Mouse (Mus musculus): ENCODE data around the gene Thra. TPM values are rescaled to one million over a fixed set of nuclear protein-coding genes. Genes with fewer than 3 reads are reported as not detected.

Thra gene
- polyA plus RNA-seq, 1 experiment from 2014 or later = 32.0 TPM

DNA sequence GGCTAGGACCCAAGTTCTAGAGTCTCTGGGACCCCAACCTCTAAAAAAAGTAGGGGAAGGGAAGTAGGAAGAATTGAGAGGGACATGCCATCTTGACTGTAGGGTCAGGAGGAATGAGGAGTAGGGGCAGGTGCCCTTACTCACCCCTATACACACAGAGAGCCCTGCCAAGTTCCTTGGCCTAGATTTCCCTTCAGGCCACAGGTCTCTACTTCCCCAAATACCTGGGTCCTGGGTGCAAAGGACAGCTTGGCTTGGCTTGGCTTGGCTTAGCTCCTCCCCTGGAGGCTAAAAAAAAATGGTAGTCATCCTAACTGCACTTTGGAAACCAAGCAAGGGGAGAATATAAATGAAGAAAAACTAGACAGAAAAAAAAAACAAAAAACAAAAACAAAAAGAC lies 24.3 kb downstream of the Thra start:
- Histone ChIP-seq H3K9ac (ENCODE audit: low read length) (no peak overlapping the region), H3K27ac (ENCODE audit: low read depth, low read length) (no peak overlapping the region), H3K27me3 (ENCODE audit: control insufficient read depth, insufficient read depth, low read length) (no peaks in the 10 kb centered on the region), H3K36me3 (ENCODE audit: control insufficient read depth, insufficient read depth, low read length) (peaks cover 4% of the 10 kb centered on the region), H3K4me3 (ENCODE audit: low read depth, low read length) (no peak overlapping the region), H3K4me2 (ENCODE audit: low read depth) (no peak overlapping the region), H3K9me3 (ENCODE audit: control insufficient read depth, low read length) (no peaks in the 10 kb centered on the region), H3K4me1 (ENCODE audit: control insufficient read depth, insufficient read depth, low read length) (peaks cover 27% of the 10 kb centered on the region)
- no peak for ATAC-seq (ENCODE audit: insufficient read depth, low FRiP score, low TSS enrichment)
- DNase-seq (ENCODE audit: low spot score) = no peak

DNA sequence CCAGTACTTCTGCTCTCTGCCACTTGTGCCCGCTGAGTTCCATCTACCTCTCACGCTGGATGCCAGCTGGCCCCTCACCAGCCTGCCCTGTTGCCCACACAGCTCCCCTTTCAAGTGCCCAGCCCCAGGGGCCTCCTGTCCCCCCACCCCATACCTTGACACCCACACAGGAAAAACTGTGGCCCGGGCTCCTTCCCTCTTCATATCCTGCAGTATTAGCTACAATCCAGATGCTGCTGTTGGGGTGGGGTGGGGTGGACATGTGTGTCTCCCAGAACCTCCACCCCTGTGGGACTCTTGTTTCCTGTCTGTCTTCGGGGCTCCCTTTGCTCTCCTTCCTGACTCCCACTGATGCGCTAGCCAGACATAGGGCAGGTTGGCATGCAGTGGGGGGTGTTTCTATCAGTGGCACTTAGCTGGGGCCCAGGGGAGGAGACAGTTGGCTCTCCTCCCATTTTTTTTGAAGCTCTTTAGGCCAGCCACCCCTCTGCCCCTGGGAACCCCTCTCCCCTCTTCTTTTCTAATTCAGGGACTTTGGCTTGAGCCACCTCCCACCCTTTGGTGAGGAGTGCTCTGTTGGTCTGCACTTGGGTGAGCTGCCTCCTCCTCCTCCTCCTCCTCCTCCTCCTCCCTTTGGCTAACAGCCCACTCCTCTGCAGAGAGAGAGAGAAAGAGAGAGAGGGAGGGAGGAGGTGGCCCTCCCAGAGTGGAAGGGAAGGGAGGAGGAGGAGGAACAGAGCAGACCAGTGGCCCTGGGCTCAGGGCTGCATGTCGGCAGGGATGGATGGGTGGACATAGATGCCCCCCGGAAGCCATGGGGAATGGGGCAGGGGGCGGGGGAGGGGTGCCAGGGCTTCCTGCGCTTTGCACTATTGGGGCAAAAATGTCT lies 25.2 kb downstream of the Thra start:
- ATAC-seq (ENCODE audit: insufficient read depth, low FRiP score, low TSS enrichment) (no peak), DNase-seq (ENCODE audit: low spot score) (no peak)
- H3K27ac ChIP-seq (ENCODE audit: low read depth, low read length) = no peak overlapping the region
- H3K4me1 ChIP-seq (ENCODE audit: control insufficient read depth, insufficient read depth, low read length) = peaks cover 27% of the 10 kb centered on the region
- H3K4me2 ChIP-seq (ENCODE audit: low read depth) = no peak overlapping the region
- no peaks in the 10 kb centered on the region for H3K9me3 ChIP-seq (ENCODE audit: control insufficient read depth, low read length)
- peaks cover 4% of the 10 kb centered on the region for H3K36me3 ChIP-seq (ENCODE audit: control insufficient read depth, insufficient read depth, low read length)
- 54% methylated on average over 6 of the region's 9 CpGs for WGBS
- no peak overlapping the region for H3K9ac ChIP-seq (ENCODE audit: low read length)
- no peak overlapping the region for H3K4me3 ChIP-seq (ENCODE audit: low read depth, low read length)
- H3K27me3 ChIP-seq (ENCODE audit: control insufficient read depth, insufficient read depth, low read length) = no peaks in the 10 kb centered on the region

DNA sequence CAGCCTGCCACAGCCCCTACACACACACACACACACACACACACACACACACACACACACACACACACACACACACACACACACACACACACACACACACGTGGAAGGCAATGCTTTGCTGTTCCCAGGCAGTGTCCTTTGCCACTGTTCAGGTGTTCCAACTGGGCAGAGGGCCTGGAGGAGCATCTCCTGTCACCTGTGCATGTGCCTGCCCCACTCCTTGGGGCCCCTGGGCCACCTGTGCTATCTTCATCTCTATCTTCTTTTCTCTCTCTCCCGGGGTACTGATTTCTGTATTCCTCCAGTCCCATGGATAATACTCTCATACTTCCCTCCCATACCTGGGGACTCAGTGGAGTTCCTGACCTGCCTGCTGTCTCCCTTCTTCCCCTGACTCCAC lies 25.9 kb downstream of the Thra start:
- no peak overlapping the region for H3K4me2 ChIP-seq (ENCODE audit: low read depth)
- no peak overlapping the region for H3K4me3 ChIP-seq (ENCODE audit: low read depth, low read length)
- no peaks in the 10 kb centered on the region for H3K27me3 ChIP-seq (ENCODE audit: control insufficient read depth, insufficient read depth, low read length)
- H3K4me1 ChIP-seq (ENCODE audit: control insufficient read depth, insufficient read depth, low read length) = peaks cover 27% of the 10 kb centered on the region
- H3K9ac ChIP-seq (ENCODE audit: low read length) = no peak overlapping the region
- DNase-seq (ENCODE audit: low spot score) (no peak), ATAC-seq (ENCODE audit: insufficient read depth, low FRiP score, low TSS enrichment) (no peak)
- no peaks in the 10 kb centered on the region for H3K9me3 ChIP-seq (ENCODE audit: control insufficient read depth, low read length)
- WGBS = 63% methylated on average over 1 of the region's 2 CpGs
- no peak overlapping the region for H3K27ac ChIP-seq (ENCODE audit: low read depth, low read length)
- peaks cover 2% of the 10 kb centered on the region; the same call in 1 of the 2 replicates for H3K36me3 ChIP-seq (ENCODE audit: control insufficient read depth, insufficient read depth, low read length)

DNA sequence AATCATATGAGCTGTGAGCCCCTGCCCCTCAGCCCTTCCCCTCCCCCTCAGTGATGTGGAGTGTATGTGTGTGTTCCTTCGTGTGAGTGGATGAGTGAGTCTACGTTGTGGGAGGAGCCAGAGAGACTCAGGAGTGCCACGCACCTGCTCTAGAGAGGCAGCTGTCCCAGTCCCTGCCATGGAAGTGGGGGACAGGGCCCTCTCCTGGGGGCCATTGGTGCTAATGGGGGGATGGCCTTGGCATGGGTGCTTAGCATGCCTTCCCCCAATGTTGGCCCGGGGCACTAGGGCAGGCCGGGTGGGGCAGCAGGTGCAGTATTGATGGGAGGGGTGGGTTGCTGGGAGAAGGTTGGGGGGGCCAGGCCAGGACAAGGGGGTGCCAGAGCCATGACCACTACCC lies 26.4 kb downstream of the Thra start:
- Histone ChIP-seq H3K9ac (ENCODE audit: low read length) (peak overlapping the region; percentile 26; the same call in 1 of the 2 replicates), H3K27ac (ENCODE audit: low read depth, low read length) (0 out of 2 replicates have a peak overlapping the region, but pooled peaks have one; percentile 39), H3K4me1 (ENCODE audit: control insufficient read depth, insufficient read depth, low read length) (peaks cover 27% of the 10 kb centered on the region), H3K36me3 (ENCODE audit: control insufficient read depth, insufficient read depth, low read length) (peaks cover 2% of the 10 kb centered on the region; the same call in 1 of the 2 replicates), H3K4me3 (ENCODE audit: low read depth, low read length) (no peak overlapping the region), H3K27me3 (ENCODE audit: control insufficient read depth, insufficient read depth, low read length) (no peaks in the 10 kb centered on the region), H3K4me2 (ENCODE audit: low read depth) (peak overlapping the region; percentile 5; the same call in 1 of the 2 replicates), H3K9me3 (ENCODE audit: control insufficient read depth, low read length) (no peaks in the 10 kb centered on the region)
- DNase-seq (ENCODE audit: low spot score) (no peak), ATAC-seq (ENCODE audit: insufficient read depth, low FRiP score, low TSS enrichment) (peak; percentile 7; the same call in 1 of the 2 replicates)
- 50% methylated on average over 5 of the region's 5 CpGs for WGBS

DNA sequence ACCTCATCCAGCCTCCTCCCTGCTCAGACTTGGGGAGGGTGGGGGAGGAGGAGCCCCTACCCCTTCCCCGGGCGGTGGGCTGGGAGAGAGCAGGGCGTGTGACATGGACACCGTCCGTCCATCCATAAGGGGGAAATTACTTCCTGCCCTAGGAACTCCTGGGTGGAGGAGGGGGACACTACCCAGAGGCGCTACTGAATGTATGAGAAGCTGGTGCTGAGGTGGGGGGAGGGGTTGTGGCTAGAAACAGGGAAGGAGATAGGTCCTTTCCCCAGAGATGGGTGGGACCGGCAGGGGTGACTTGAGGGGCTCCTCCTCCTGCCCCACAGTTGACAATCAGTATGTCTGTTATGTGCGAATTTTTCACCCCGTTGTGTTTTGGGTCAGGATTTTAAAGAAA lies 26.8 kb downstream of the Thra start:
- DNase-seq (ENCODE audit: low spot score) (peak; percentile 60), ATAC-seq (ENCODE audit: insufficient read depth, low FRiP score, low TSS enrichment) (peak; percentile 22; the same call in 1 of the 2 replicates)
- H3K4me3 ChIP-seq (ENCODE audit: low read depth, low read length) = no peak overlapping the region
- 0 out of 2 replicates have a peak overlapping the region, but pooled peaks have one; percentile 39 for H3K27ac ChIP-seq (ENCODE audit: low read depth, low read length)
- H3K36me3 ChIP-seq (ENCODE audit: control insufficient read depth, insufficient read depth, low read length) = peaks cover 2% of the 10 kb centered on the region; the same call in 1 of the 2 replicates
- no peaks in the 10 kb centered on the region for H3K27me3 ChIP-seq (ENCODE audit: control insufficient read depth, insufficient read depth, low read length)
- 23% methylated on average over 9 of the region's 9 CpGs for WGBS
- H3K4me1 ChIP-seq (ENCODE audit: control insufficient read depth, insufficient read depth, low read length) = peaks cover 27% of the 10 kb centered on the region
- H3K9me3 ChIP-seq (ENCODE audit: control insufficient read depth, low read length) = no peaks in the 10 kb centered on the region
- peak overlapping the region; percentile 5; the same call in 1 of the 2 replicates for H3K4me2 ChIP-seq (ENCODE audit: low read depth)
- peak overlapping the region; percentile 26; the same call in 1 of the 2 replicates for H3K9ac ChIP-seq (ENCODE audit: low read length)

DNA sequence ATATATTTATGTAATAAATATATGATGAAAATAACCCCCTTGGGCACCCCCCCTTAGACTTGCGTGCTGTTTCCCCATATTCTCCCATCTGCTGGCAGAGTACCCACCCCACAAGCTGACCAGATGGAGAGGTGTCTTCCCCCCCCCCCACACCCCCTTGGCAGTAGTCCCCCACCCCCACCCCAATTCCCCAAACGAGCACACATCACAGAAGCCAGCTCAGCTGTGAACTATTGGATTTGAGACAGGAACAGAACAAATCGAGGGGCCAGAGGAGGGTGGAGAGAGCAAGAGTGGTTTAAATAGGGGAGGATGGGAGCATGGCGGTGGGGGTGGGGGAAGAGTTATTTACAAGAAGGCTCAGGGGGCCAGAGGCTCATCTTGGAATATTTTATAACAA lies 27.3 kb downstream of the Thra start:
- Histone ChIP-seq H3K27ac (ENCODE audit: low read depth, low read length) (peak overlapping the region; percentile 58), H3K4me3 (ENCODE audit: low read depth, low read length) (no peak overlapping the region; the same call in 1 of the 2 replicates), H3K36me3 (ENCODE audit: control insufficient read depth, insufficient read depth, low read length) (peaks cover 2% of the 10 kb centered on the region; the same call in 1 of the 2 replicates), H3K4me1 (ENCODE audit: control insufficient read depth, insufficient read depth, low read length) (peaks cover 27% of the 10 kb centered on the region), H3K27me3 (ENCODE audit: control insufficient read depth, insufficient read depth, low read length) (no peaks in the 10 kb centered on the region), H3K4me2 (ENCODE audit: low read depth) (peak overlapping the region; percentile 40; the same call in 1 of the 2 replicates), H3K9me3 (ENCODE audit: control insufficient read depth, low read length) (no peaks in the 10 kb centered on the region), H3K9ac (ENCODE audit: low read length) (peak overlapping the region; percentile 35; the same call in 1 of the 2 replicates)
- no peak for ATAC-seq (ENCODE audit: insufficient read depth, low FRiP score, low TSS enrichment)
- WGBS = 30% methylated on average over 4 of the region's 4 CpGs
- no peak for DNase-seq (ENCODE audit: low spot score)

DNA sequence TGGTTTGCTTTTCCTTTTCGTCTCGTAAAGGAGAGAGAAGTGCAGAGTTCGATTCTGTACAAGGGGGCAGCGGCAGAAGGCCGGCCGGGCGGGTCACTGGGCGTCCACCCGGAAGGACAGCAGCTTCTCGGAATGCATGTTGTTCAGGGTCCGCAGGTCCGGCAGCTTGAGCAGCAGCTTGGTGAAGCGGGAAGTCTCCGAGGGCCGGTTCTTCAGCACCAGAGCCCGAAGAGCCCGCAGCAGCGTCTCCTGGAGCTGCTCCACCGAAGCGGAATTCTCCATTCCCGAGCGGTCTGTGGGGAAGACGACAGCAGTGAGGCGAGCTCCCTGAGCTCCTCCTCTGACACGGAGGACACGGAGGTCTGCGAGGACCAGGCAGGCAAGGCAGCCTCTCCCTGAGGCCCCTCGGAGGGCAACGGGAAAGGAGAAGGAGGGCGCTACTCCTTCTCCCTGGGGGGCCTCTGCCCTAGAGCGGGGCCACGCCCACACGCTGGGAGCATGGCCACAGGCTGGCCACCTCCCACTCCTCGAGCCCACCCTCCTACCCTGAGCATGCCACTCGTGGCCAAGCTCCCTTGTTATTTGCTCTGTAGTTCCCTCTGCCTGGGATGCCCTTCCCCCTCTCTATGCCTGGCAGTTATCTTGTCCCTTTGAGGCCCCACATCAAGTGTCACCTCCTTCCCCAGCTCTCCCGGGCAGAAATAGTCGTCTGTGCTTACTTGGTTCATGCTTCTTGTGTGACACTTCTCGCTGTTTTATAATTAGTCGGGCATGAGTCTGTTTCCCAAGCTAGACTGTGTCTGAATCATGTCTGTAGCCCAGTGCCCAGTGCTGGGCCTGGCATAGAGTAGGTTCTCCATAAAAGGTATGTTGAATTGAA lies 27.9 kb downstream of the Thra start:
- DNase-seq (ENCODE audit: low spot score) = no peak
- H3K9ac ChIP-seq (ENCODE audit: low read length) = peak overlapping the region; percentile 35
- peak overlapping the region; percentile 58 for H3K27ac ChIP-seq (ENCODE audit: low read depth, low read length)
- peaks cover 27% of the 10 kb centered on the region for H3K4me1 ChIP-seq (ENCODE audit: control insufficient read depth, insufficient read depth, low read length)
- no peak for ATAC-seq (ENCODE audit: insufficient read depth, low FRiP score, low TSS enrichment)
- no peaks in the 10 kb centered on the region for H3K9me3 ChIP-seq (ENCODE audit: control insufficient read depth, low read length)
- no peaks in the 10 kb centered on the region for H3K27me3 ChIP-seq (ENCODE audit: control insufficient read depth, insufficient read depth, low read length)
- H3K4me2 ChIP-seq (ENCODE audit: low read depth) = peak overlapping the region; percentile 40
- WGBS = 30% methylated on average over 35 of the region's 39 CpGs
- H3K4me3 ChIP-seq (ENCODE audit: low read depth, low read length) = peak overlapping the region; percentile 12; the same call in 1 of the 2 replicates
- peaks cover 2% of the 10 kb centered on the region; the same call in 1 of the 2 replicates for H3K36me3 ChIP-seq (ENCODE audit: control insufficient read depth, insufficient read depth, low read length)
